Mouse (Mus musculus): Measurements from ENCODE around the gene Tmprss13.

The Tmprss13 gene

DNA sequence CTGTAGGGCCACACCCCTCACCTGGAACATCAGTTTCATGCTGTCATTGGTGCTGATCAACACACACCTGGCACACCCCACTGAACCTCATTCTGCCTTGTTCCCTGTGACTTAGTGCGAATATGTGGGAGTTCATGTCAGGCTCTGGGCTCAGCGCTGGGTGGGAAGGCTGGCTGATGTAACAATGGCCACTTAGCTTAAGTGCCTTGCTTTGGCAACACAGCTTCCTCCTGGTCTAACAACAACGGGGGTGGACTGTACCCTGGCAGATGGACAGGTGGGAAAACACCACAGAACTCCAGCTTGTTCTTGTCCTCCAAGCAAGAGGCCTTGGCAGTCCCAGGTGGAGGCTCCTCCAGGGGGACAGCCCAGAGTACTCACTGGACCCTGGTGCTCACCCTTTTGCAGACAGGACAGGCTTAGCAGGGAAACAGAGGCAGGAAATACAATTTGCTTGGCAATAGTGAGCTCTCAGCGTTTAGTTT is 3.1 kb downstream of the Tmprss13 start:
- in situ Hi-C loops (cut with MboI; ENCODE audit: low pct_unique_long_range_greater_than_20kb in 1 of 2, low sequenced_read_pairs in 2 of 2, unreplicated experiment in 1 of 2), result no loop called here

DNA sequence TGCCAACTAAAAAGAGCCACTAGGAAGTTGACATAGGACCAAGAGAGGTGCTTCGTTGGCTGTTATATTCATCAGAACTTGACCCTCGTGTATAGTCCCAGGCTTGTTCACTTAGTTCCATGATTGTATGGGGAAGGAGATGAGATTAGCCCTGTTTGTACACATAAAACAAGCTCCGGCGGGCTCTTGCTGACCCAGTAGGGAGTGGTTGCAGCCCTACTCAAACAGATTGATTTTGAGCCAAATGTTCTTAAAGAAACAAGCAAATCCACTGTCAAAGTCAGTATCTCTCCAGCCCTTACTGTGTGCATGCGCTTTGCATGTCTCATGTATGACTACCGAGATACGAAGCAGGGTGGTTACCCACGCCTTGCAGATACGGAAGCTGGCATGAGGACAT is 7.5 kb downstream of the Tmprss13 start:
- in situ Hi-C loops (cut with MboI; ENCODE audit: low pct_unique_long_range_greater_than_20kb in 1 of 2, low sequenced_read_pairs in 2 of 2, unreplicated experiment in 1 of 2), result no loop called here

DNA sequence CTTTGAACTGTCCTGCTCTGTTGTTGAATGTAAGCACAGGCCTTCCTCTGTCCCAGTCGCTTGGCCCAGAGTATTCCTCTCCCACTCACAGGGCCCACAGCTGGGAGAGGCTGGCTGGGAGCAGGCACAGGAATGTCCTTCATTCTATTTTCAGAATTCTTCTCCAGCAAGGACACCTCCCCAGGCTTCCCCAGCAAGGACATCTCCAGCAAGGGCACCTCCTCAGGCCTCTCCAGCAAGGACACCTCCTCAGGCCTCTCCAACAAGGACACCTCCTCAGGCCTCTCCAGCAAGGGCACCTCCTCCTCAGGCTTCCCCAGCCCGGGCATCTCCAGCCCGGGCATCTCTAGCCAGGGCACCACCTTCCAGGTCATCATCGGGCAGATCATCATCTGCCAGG is 9.4 kb downstream of the Tmprss13 start:
- in situ Hi-C loops (cut with MboI; ENCODE audit: low pct_unique_long_range_greater_than_20kb in 1 of 2, low sequenced_read_pairs in 2 of 2, unreplicated experiment in 1 of 2), result no loop called here

DNA sequence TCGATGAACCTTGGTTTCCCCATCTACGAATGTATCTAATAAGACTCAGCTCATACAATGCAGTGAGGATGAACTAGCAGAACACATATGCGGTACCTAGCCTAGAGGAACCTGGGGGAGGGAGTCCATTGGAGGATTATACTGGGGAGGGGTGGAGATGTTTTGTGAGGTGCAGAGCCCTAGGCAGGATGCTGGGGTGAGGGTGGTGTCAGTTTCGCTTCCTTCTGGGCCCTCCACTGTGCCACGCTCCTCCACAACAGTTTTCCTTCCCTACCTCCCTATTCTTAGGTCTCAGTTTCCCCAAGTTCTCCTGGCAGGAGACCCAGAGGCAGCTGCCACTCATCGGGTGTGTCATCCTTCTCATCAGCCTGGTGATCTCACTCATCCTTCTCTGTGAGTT is 10.7 kb downstream of the Tmprss13 start:
- in situ Hi-C loops (cut with MboI; ENCODE audit: low pct_unique_long_range_greater_than_20kb in 1 of 2, low sequenced_read_pairs in 2 of 2, unreplicated experiment in 1 of 2), result no loop called here

DNA sequence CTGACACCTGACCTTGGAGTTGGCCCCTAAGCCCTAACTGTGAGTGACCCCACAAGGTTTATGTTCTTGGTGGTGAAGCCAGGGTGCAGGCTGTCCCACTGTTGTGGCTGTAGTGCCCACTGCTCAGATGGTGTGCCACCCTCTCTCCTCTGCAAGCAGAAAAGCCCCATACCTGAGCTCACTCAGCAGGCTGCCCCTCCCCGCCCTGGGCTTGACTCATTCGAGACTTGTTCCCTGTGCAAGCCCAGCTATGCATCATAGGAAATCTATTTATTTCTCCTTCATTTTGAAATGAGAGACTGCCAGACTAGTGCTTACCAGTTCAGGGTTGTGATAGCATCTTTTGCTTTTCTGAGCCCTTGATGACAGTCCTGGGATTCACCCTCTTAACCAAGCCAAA is 18.5 kb downstream of the Tmprss13 start:
- in situ Hi-C loops (cut with MboI; ENCODE audit: low pct_unique_long_range_greater_than_20kb in 1 of 2, low sequenced_read_pairs in 2 of 2, unreplicated experiment in 1 of 2), result no loop called here

DNA sequence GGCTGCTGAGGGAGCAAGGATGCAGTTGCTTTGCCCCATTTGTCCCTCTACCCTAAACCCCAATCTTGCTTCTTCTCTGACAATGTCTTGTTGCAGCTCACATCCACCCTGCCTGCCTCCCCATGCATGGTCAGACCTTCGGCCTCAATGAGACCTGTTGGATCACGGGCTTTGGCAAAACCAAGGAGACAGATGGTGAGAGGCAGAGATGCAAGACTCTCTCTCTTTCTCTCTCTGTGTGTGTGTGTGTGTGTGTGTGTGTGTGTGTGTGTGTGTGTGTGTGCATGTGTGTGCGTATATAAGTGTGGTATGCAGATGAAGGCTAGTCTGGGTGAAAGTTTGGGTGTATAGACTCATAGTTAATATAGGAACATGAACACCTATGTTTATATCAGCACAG is 24.2 kb downstream of the Tmprss13 start:
- in situ Hi-C loops (cut with MboI; ENCODE audit: low pct_unique_long_range_greater_than_20kb in 1 of 2, low sequenced_read_pairs in 2 of 2, unreplicated experiment in 1 of 2), result loop anchor here in 1 of 2 experiments (5.0 kb wide), 1 partner anchor 41 kb away; no protein-coding TSS in a partner anchor

DNA sequence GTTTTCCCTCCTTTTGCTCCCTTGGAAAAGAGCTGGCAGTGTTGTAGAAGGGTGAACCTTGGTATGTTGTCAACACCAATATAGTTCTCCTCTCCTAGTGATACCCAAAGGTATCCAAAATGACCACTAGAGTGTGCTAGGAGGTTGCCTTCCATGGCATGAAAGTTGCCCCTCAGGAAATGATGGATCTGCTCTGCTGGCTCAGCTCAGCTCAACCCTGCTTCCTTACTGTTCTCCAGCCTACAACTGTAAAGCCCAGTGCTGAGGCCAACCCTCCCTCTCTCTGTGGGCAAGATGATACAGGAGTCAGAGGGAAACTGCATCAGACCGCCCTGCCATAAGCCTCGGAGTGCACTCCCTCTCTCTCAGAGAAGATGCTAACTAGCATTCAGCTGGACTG is 26.6 kb downstream of the Tmprss13 start:
- in situ Hi-C loops (cut with MboI; ENCODE audit: low pct_unique_long_range_greater_than_20kb in 1 of 2, low sequenced_read_pairs in 2 of 2, unreplicated experiment in 1 of 2), result loop anchor here (5.0 kb wide), 2 partner anchors 37 to 47 kb away; no protein-coding TSS in a partner anchor

DNA sequence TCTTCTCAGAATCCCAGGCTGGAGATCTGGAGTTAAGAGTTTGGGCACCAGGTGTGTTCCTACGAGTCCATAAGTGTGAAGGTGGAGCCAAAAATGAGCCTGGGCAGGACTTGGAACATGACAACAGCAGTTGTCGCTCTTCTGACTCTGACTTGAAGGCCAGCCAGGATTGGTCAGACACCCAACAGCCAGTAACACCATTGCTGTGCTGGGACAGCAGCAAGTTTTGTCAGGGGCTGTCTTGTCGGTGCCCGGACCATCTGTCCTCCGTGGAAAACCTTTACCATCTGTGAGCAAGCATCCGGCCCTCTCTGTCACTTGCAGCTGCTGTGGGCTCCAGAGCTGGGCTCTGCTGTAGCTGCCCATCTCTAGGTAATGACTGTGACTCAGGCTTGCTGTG is 27.4 kb downstream of the Tmprss13 start:
- in situ Hi-C loops (cut with MboI; ENCODE audit: low pct_unique_long_range_greater_than_20kb in 1 of 2, low sequenced_read_pairs in 2 of 2, unreplicated experiment in 1 of 2), result loop anchor here (5.0 kb wide), 2 partner anchors 36 to 46 kb away; no protein-coding TSS in a partner anchor

DNA sequence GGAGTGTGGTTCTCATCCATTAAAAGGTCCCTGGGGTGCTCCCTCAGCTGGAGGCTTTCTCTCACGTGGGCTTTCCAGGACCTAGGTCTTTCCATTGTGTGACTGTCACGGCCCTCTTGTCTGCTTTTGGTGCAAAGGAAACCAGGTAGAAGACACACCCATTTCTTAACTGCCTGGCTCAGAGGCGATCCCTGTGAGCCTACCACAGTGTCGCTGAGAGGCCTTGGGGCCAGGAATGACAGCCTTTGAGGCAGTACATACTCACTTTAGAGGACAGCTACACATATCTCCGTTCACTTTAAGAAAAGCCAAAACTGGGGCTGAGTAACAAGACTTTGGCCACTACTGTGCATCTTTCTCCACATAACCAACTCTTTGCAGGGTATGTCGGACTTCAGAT is 29.7 kb downstream of the Tmprss13 start:
- in situ Hi-C loops (cut with MboI; ENCODE audit: low pct_unique_long_range_greater_than_20kb in 1 of 2, low sequenced_read_pairs in 2 of 2, unreplicated experiment in 1 of 2), result loop anchor here (5.0 kb wide), 2 partner anchors 34 to 44 kb away; no protein-coding TSS in a partner anchor

DNA sequence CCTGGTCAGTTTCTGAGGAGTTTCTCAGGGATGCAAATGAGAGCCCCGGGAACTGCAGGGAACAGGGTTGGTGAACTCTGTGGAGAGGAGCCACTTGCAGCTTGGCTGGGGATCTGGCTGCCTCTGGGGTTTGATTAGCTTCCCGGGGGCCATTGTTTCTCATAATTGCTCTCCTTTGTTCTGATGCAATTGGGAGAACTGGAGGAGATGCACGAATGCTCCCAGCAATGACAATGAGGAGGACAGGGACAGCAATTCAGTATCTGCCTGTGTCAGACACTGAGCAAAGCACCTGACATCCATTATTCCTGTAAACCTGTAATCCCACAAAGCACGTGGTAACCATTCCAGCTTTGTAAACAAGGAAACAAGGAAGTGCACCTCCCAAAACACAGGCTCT is 30.3 kb downstream of the Tmprss13 start:
- in situ Hi-C loops (cut with MboI; ENCODE audit: low pct_unique_long_range_greater_than_20kb in 1 of 2, low sequenced_read_pairs in 2 of 2, unreplicated experiment in 1 of 2), result loop anchor here (5.0 kb wide), 2 partner anchors 33 to 43 kb away; no protein-coding TSS in a partner anchor

DNA sequence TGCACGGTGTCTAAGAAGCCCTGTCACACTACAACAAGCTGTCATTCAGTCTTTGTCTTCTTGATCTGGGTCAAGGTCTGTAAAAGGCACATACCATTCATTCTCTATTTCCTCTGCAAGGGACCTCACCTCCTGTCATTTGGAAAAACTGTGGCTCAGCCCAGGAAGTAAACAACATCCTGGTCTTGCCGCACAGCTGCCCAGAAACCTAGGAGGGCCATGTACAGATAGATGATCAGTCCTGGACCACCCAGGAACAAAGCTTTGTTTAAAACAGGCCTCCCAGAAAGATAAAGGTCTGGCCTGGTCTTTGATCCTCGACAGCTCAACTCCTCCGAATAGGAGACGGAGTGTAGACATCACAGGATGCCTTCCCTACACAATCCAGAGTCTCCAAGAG is 31.0 kb downstream of the Tmprss13 start:
- in situ Hi-C loops (cut with MboI; ENCODE audit: low pct_unique_long_range_greater_than_20kb in 1 of 2, low sequenced_read_pairs in 2 of 2, unreplicated experiment in 1 of 2), result loop anchor here (5.0 kb wide), 2 partner anchors 32 to 42 kb away; no protein-coding TSS in a partner anchor

DNA sequence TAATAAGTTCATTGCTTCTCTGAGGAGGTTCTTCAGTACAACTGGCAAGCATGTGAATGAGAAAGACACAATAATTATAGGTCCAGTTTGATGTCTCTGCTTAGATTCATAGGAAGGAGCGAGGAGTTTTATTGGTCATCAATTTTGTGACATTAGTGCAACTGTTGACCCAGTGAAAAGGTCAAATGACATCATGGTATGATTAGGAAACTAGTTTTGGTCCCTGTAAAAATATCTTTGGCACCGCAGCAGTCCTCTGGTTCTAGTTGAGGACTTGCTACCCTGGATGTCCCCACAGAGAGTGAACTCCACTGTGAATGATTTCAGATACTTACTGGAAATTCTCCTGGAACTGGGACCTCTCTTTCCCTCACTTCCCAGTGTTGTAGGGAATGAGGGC is 36.3 kb downstream of the Tmprss13 start:
- in situ Hi-C loops (cut with MboI; ENCODE audit: low pct_unique_long_range_greater_than_20kb in 1 of 2, low sequenced_read_pairs in 2 of 2, unreplicated experiment in 1 of 2), result no loop called here

DNA sequence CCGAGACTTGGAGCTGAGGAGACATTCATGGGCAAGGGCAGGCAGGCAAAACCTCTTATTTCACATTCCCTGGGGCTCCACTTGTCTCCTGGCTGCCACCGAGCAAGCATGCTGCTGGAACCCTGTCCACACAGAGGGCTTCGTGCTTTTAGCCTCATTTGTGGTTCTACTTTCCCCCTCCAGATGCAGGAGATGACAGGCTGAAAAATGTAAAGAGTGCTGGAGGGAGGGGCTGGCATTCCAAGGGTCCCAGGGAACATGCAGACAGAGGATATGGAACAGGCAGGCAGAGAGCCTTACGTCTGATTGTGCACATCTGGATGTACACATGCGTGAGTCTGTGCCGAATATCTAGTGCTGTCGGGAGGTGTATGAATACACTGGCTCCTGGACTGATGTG is 39.5 kb downstream of the Tmprss13 start:
- in situ Hi-C loops (cut with MboI; ENCODE audit: low pct_unique_long_range_greater_than_20kb in 1 of 2, low sequenced_read_pairs in 2 of 2, unreplicated experiment in 1 of 2), result no loop called here

DNA sequence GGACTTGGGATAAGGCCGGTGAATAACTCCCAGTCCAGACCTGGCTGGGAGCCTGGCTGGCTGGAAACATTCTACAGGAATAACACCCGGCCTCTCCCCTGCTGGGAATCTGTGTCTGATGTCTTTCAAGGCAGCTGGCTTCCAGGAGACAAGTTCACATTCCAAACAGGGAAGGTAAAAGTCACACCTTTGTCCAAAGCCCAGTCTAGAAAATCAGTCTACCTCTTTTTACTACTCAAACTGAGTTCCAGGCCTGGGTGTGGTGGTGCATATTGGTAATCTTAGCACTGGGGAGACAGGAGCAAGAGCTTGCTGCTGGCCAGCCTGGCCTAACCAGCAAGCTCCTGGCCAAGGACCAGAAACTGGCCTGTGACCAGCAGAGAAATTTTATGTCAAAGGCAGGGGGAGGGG is 43.2 kb downstream of the Tmprss13 start:
- in situ Hi-C loops (cut with MboI; ENCODE audit: low pct_unique_long_range_greater_than_20kb in 1 of 2, low sequenced_read_pairs in 2 of 2, unreplicated experiment in 1 of 2), result no loop called here

DNA sequence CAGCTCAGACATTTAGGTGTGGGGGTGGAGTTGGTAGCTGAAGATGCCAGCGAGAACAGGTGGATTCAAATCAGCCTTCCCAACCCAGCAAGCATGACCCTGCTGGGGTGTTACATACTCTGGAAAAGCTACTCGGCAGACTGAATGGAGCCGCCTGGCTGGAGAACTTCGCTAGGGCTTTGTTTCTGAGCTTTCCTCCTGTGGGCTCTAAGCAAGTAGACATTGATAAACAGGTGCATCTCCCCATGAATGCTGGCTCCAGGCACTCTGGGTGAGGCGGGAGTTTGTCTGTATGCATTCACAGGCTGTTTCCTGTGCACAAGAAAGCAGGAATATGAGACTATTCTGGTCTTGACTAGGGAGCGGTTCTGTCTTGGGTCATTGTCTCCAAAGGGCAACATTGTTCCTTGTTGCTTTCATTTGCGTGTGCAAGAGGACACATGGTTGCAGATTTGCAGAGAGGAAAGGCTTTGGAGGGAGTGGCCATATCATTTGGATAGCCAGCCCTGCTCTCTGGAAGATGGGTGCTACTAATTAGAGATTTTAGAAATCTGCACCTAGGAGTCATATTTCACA is 44.8 kb downstream of the Tmprss13 start:
- in situ Hi-C loops (cut with MboI; ENCODE audit: low pct_unique_long_range_greater_than_20kb in 1 of 2, low sequenced_read_pairs in 2 of 2, unreplicated experiment in 1 of 2), result no loop called here

DNA sequence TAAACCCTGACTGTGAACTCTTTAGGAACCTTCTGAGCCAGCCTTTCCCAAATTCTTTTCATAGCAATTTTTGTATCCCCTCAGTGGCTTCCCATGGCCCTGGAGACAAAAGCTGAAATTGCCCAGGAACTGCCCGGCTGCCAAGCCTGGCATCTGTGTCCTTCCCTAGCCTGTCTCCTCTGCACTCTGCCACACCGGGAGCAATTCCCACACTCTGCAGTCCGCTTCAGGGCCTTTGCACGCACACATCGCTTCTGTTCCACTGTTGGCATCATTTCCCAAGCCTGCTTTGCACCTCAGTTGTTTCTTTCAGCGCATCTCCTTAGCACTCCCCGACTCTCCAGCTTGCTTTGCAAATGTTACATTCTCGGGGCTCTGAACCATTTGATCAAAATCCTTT is 48.8 kb downstream of the Tmprss13 start:
- in situ Hi-C loops (cut with MboI; ENCODE audit: low pct_unique_long_range_greater_than_20kb in 1 of 2, low sequenced_read_pairs in 2 of 2, unreplicated experiment in 1 of 2), result no loop called here

DNA sequence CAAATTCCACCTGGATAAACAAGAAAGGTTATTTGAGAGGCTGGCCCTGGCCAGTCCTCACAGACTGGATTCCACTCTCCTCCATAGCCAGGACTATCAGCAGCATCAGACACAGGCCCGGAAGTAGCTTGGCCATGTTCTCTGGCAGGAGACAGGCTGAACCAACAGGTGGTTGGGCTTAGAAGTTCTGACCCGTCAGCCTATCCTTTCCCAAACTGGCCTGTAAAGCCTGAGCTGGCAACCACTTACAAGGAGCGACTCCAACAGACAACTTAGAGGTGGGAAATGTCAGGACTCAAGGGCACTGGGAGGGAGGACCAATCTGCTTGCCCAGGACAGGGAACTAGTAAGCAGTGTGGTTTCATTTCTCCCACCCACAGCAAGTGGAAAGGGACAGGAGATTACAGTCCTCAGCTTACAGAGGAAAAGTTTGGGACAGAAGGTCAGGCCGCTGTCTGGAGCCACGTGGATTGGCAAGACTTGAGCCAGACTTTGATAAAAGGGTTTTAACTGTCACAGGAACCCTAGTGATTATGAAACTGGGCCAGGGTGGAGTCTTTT is 49.5 kb downstream of the Tmprss13 start:
- in situ Hi-C loops (cut with MboI; ENCODE audit: low pct_unique_long_range_greater_than_20kb in 1 of 2, low sequenced_read_pairs in 2 of 2, unreplicated experiment in 1 of 2), result no loop called here

DNA sequence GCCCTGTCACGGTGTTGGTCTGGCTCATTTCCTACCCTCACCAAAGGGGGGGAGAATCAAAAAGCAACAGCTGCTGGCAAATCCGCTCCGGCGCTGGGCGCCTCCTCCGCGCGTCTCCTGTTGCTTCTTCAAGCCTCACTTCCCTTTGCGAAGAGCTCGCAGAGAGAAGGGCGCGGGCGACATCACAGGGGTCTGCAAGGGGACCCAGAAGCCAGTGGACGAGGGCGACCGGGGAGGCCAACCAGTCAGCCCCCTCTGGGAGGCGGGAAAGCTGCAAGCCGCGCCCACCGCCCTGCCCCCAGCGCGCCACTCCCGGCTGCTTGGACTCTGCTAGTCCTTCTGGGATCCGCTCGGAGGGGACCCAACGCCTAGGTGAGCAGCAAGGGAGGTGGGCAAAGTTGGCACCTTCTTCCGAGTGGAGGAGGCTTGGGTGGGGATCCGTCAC is 51.2 kb downstream of the Tmprss13 start, which contains the start of gene Fxyd6:
Gene Fxyd6 (plus strand): TSS at position 69 of the 445 bp plus-strand sequence.
- in situ Hi-C loops (cut with MboI; ENCODE audit: low pct_unique_long_range_greater_than_20kb in 1 of 2, low sequenced_read_pairs in 2 of 2, unreplicated experiment in 1 of 2), result no loop called here

DNA sequence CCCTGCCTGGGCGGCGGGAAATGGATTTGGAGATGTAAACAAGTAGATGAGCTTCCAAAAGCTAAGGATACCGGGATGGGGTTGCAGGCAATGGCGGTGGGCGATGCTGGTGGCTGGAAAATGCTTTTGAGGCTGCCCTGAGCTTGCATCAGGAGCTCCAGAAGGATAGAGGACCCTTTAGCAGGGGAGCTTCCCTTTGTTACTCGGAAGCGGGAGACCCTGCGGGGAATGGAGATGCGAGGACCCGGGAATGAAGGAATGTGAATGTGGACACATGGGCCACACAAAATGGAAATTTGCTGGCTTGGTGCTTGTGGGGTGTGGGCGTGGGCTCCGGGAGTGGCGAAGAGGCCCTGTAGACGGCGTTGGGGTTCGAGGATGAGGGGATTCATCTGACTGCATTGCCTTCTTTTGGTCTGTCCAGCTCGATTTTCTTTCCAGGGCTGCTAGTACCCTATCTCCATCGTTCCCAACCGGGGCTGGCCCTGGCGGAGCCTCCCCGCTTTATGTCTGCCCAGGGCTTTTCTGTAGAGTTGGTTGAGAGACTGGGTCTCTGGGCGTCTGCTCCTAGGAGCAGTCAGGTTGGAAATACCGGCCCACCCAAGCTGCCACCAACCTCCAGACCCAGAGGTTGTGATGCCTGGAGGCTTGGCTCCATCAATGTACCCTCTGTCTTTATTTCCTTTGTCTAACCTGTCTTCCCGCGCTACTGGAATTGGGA is 51.9 kb downstream of the Tmprss13 start:
- in situ Hi-C loops (cut with MboI; ENCODE audit: low pct_unique_long_range_greater_than_20kb in 1 of 2, low sequenced_read_pairs in 2 of 2, unreplicated experiment in 1 of 2), result no loop called here
